29 mouse cellular contexts compared by ENCODE assay signal in the genomic region with DNA sequence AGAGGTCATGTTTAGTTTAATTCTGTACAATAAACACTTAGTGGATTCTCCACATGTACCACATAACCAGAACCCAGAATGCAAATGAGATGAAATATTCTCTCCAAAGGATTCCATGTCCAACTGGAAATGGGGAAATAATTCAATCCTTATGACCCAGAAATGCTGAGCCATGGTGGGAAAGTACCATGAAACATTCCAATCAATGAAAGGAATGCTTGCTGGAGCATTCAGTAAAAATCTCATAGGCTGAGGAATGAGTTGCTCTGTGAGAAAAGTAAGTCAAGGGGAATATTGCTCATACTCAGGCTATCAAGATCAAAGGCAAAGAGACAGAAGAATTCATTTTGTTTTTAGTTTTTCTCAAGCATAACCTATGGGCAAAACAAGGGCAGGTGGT.
DNase-seq lines count a peak whose midpoint lies in the region; ATAC-seq lines count a peak whose summit lies in the region.
"Had no signal": no experiment of that assay in that cellular context is flagged by ENCODE, and none has a peak within 500 bp of the region (broad histone marks: within the 10 kb centered on the region; RNA-seq: fewer than 3 reads in every experiment).

No protein-coding gene starts in this region.

- H3K27me3 ChIP-seq in heart, embryonic 10.5 days (ENCODE audit: insufficient read depth, poor library complexity, severe bottlenecking), result no peaks in the 10 kb centered on the region
- H3K27me3 ChIP-seq in embryonic facial prominence, embryonic 14.5 days (replicated peaks; ENCODE audit: control insufficient read depth, insufficient read depth, low read length), result no peaks in the 10 kb centered on the region
- H3K27me3 ChIP-seq: embryonic facial prominence, embryonic 12.5 days; heart, embryonic 13.5 days; Patski had no signal

- peak; percentile 22 for DNase-seq in heart, adult 11 months
- no peak for DNase-seq in heart, embryonic 10.5 days (ENCODE audit: low spot score)
- peak; percentile 88 for DNase-seq in Muller cell, postnatal 12 days (ENCODE audit: inconsistent ontology term)
- DNase-seq in embryonic facial prominence, embryonic 14.5 days (ENCODE audit: low spot score), result peak; percentile 69
- peak; percentile 18 for DNase-seq in mesoderm, embryonic 11.5 days (ENCODE audit: low read depth, low spot score)
- no peak for DNase-seq in gastrocnemius, postnatal 25 days
- DNase-seq: adrenal gland, adult 8-10 months; adrenal gland, postnatal 25 days; cerebellum, adult 11-12 months; cerebellum, adult 8-10 months; cerebellum, postnatal 10 days; cerebellum, postnatal 36 days; embryo, embryonic 11 days; forebrain, postnatal 0 days; gastrocnemius, postnatal 36 days; heart, adult 18-20 months; heart, postnatal 14 days; heart, postnatal 4 days; kidney, adult 2 months had no signal

- ATAC-seq in embryonic facial prominence, embryonic 14.5 days (ENCODE audit: low read depth), result no peak
- no peak for ATAC-seq in granulocyte monocyte progenitor cell, adult 5-6 weeks (replicated peaks; ENCODE audit: poor library complexity, severe bottlenecking)
- ATAC-seq: CD4-positive, CD25-positive, alpha-beta regulatory T cell, adult 4 months; forebrain, embryonic 14.5 days; forebrain, postnatal 0 days; hindbrain, postnatal 0 days; inflammation-experienced regulatory T-cells, adult 6 months; intestine, embryonic 16.5 days; Patski had no signal

- no peak overlapping the region for H3K27ac ChIP-seq in heart, embryonic 10.5 days
- H3K27ac ChIP-seq in embryonic facial prominence, embryonic 14.5 days (replicated peaks; ENCODE audit: low read depth, low read length), result no peak overlapping the region
- H3K27ac ChIP-seq: embryonic facial prominence, embryonic 12.5 days; heart, embryonic 13.5 days; hindbrain, embryonic 14.5 days; hindbrain, postnatal 0 days had no signal

- no peaks in the 10 kb centered on the region for H3K4me1 ChIP-seq in heart, embryonic 10.5 days
- H3K4me1 ChIP-seq in embryonic facial prominence, embryonic 14.5 days (ENCODE audit: control insufficient read depth, insufficient read depth, low read length), result no peaks in the 10 kb centered on the region
- H3K4me1 ChIP-seq: embryonic facial prominence, embryonic 12.5 days had no signal

- H3K36me3 ChIP-seq in heart, embryonic 10.5 days, result no peaks in the 10 kb centered on the region
- no peaks in the 10 kb centered on the region for H3K36me3 ChIP-seq in embryonic facial prominence, embryonic 14.5 days (ENCODE audit: control insufficient read depth, insufficient read depth, low read length)
- H3K36me3 ChIP-seq: embryonic facial prominence, embryonic 12.5 days; heart, embryonic 13.5 days had no signal

- H3K9me3 ChIP-seq in heart, embryonic 10.5 days, result no peaks in the 10 kb centered on the region
- H3K9me3 ChIP-seq in embryonic facial prominence, embryonic 14.5 days (ENCODE audit: control insufficient read depth, low read length), result no peaks in the 10 kb centered on the region
- H3K9me3 ChIP-seq: embryonic facial prominence, embryonic 12.5 days; heart, embryonic 13.5 days had no signal

- H3K4me2 ChIP-seq in embryonic facial prominence, embryonic 14.5 days (ENCODE audit: low read depth, low read length), result no peak overlapping the region
- H3K4me2 ChIP-seq: embryonic facial prominence, embryonic 12.5 days; heart, embryonic 13.5 days; hindbrain, embryonic 14.5 days had no signal

- no peak overlapping the region for H3K4me3 ChIP-seq in heart, embryonic 10.5 days
- no peak overlapping the region for H3K4me3 ChIP-seq in embryonic facial prominence, embryonic 14.5 days (ENCODE audit: low read depth, low read length)
- H3K4me3 ChIP-seq: embryonic facial prominence, embryonic 12.5 days; heart, embryonic 13.5 days had no signal

- H3K9ac ChIP-seq in embryonic facial prominence, embryonic 14.5 days (ENCODE audit: low read depth, low read length), result no peak overlapping the region
- H3K9ac ChIP-seq: embryonic facial prominence, embryonic 12.5 days; forebrain, postnatal 0 days; heart, embryonic 13.5 days; hindbrain, embryonic 14.5 days had no signal

Comparison
In these comparisons a context has a peak if more than half of its experiments do, and no peak if none do; other contexts are left out.
1. DNase-seq: peak in heart, adult 11 months (single experiment), Muller cell, postnatal 12 days (single experiment), embryonic facial prominence, embryonic 14.5 days (single experiment) and mesoderm, embryonic 11.5 days (single experiment); none in heart, embryonic 10.5 days (single experiment) and gastrocnemius, postnatal 25 days (single experiment).